Mouse (Mus musculus) retina, embryonic 14.5 days (tissue): ENCODE measurements around the gene Scaf1.
A peak's percentile ranks its signal among the peaks of the same experiment; 100 is the strongest.

Experiments used
- DNase-seq: peaks from one replicate; pipeline ENCODE4 v3.0.0-alpha.2; 2015; ENCODE audit warnings: low spot score

The Scaf1 gene

GRCm38 (mm10) chr7:45015957-45016612 is at the start of gene Scaf1:
Gene Scaf1 (minus strand): TSS chr7:45016363.
- DNase-seq: peak; percentile 99

GRCm38 (mm10) chr7:45062239-45062835 is 46.2 kb upstream of the Scaf1 start, which contains the start of the genes Nosip and Prrg2:
Gene Nosip (plus strand): TSS chr7:45062429.
Gene Prrg2 (minus strand): TSS chr7:45062677.
- peak; percentile 97 for DNase-seq

GRCm38 (mm10) chr7:45061532-45062075 is 45.4 kb upstream of the Scaf1 start:
- DNase-seq: no peak

GRCm38 (mm10) chr7:45060632-45061122 is 44.5 kb upstream of the Scaf1 start:
- DNase-seq: no peak

- DNase-seq: peak; percentile 33
Observed at GRCm38 (mm10) chr7:45058607-45059571, 42.7 kb upstream of the Scaf1 start.

- no peak for DNase-seq
Observed at GRCm38 (mm10) chr7:45056972-45057348, 40.8 kb upstream of the Scaf1 start.

- DNase-seq: no peak
Observed at GRCm38 (mm10) chr7:45056329-45056971, 40.3 kb upstream of the Scaf1 start.

GRCm38 (mm10) chr7:45053931-45054510 is 37.9 kb upstream of the Scaf1 start:
- DNase-seq: peak; percentile 95

GRCm38 (mm10) chr7:45053117-45053930 is 37.2 kb upstream of the Scaf1 start:
- DNase-seq: peak; percentile 76

- no peak for DNase-seq
Observed at GRCm38 (mm10) chr7:45052862-45053116, 36.6 kb upstream of the Scaf1 start, which contains the start of gene Prr12. Gene Prr12 (minus strand): TSS chr7:45052881.

- peak; percentile 12 for DNase-seq
Observed at GRCm38 (mm10) chr7:45052181-45052861, 36.2 kb upstream of the Scaf1 start.

GRCm38 (mm10) chr7:45051601-45051974 is 35.4 kb upstream of the Scaf1 start:
- DNase-seq: peak; percentile 13

GRCm38 (mm10) chr7:45050945-45051600 is 34.9 kb upstream of the Scaf1 start:
- peak; percentile 91 for DNase-seq

GRCm38 (mm10) chr7:45048923-45049657 is 32.9 kb upstream of the Scaf1 start:
- no peak for DNase-seq

GRCm38 (mm10) chr7:45048001-45048890 is 32.1 kb upstream of the Scaf1 start:
- DNase-seq: no peak

- DNase-seq: no peak
Observed at GRCm38 (mm10) chr7:45047491-45047890, 31.3 kb upstream of the Scaf1 start.

- DNase-seq: no peak
Observed at GRCm38 (mm10) chr7:45046853-45047350, 30.7 kb upstream of the Scaf1 start.
